Mouse (Mus musculus): ENCODE results near the gene Mmd2.

Mmd2 gene

GRCm38 (mm10) chr5:142549441-142549840 lies 59.2 kb downstream of the Mmd2 start:
- in situ Hi-C loops (cut with MboI, MseI), result no loop called here

- in situ Hi-C loops (cut with MboI, MseI), result no loop called here
Observed at GRCm38 (mm10) chr5:142547066-142547465, 61.5 kb downstream of the Mmd2 start.

GRCm38 (mm10) chr5:142546344-142546743 lies 62.3 kb downstream of the Mmd2 start:
- in situ Hi-C loops (cut with MboI, MseI), result no loop called here

GRCm38 (mm10) chr5:142545014-142545795 lies 63.4 kb downstream of the Mmd2 start:
- in situ Hi-C loops (cut with MboI, MseI), result no loop called here

GRCm38 (mm10) chr5:142537286-142537685 lies 71.3 kb downstream of the Mmd2 start:
- in situ Hi-C loops (cut with MboI, MseI), result no loop called here

GRCm38 (mm10) chr5:142535388-142535787 lies 73.2 kb downstream of the Mmd2 start:
- in situ Hi-C loops (cut with MboI, MseI), result no loop called here

GRCm38 (mm10) chr5:142529915-142530314 lies 78.7 kb downstream of the Mmd2 start, which contains the start of gene Papolb:
TSS of gene Papolb (minus strand) at chr5:142530076.
- in situ Hi-C loops (cut with MboI, MseI), result no loop called here

GRCm38 (mm10) chr5:142524711-142525464 lies 83.7 kb downstream of the Mmd2 start:
- in situ Hi-C loops (cut with MboI, MseI), result no loop called here

GRCm38 (mm10) chr5:142521195-142521866 lies 87.3 kb downstream of the Mmd2 start:
- in situ Hi-C loops (cut with MboI, MseI), result no loop called here

- in situ Hi-C loops (cut with MboI, MseI), result no loop called here
Observed at GRCm38 (mm10) chr5:142520360-142520759, 88.2 kb downstream of the Mmd2 start.

- in situ Hi-C loops (cut with MboI, MseI), result no loop called here
Observed at GRCm38 (mm10) chr5:142518973-142519372, 89.6 kb downstream of the Mmd2 start.

All from T-helper 17 cell (primary cell).